Mouse (Mus musculus): ENCODE results near the gene Rsrc2. TPM values are rescaled to one million over a fixed set of nuclear protein-coding genes. Genes with fewer than 3 reads are reported as not detected.

The Rsrc2 gene
- polyA plus RNA-seq, 1 experiment from 2014 or later: 67.8 TPM

- no peak overlapping the region for H3K9ac ChIP-seq (ENCODE audit: low read length)
- peak overlapping the region; percentile 13; the same call in 1 of the 2 replicates for H3K27ac ChIP-seq (replicated peaks)
- peaks cover 4% of the 10 kb centered on the region for H3K4me1 ChIP-seq (replicated peaks; ENCODE audit: control insufficient read depth, insufficient read depth)
- DNase-seq (ENCODE audit: low spot score): no peak
- 20% methylated on average over 5 of the region's 5 CpGs for WGBS
- no peak overlapping the region for H3K4me3 ChIP-seq (ENCODE audit: low read depth, low read length)
- no peaks in the 10 kb centered on the region for H3K9me3 ChIP-seq (ENCODE audit: control insufficient read depth, low read length)
- H3K27me3 ChIP-seq (ENCODE audit: control insufficient read depth, insufficient read depth, low read length): no peaks in the 10 kb centered on the region
- H3K4me2 ChIP-seq (replicated peaks; ENCODE audit: low read depth): no peak overlapping the region
- H3K36me3 ChIP-seq (ENCODE audit: control insufficient read depth, insufficient read depth, low read length): no peaks in the 10 kb centered on the region
- TF ChIP-seq EP300 (optimal IDR thresholded peaks at IDR 0.05) (no peak), CTCF (IDR thresholded peaks at IDR 0.05; ENCODE audit: low read depth) (no peak)
- no peak for ATAC-seq (ENCODE audit: low FRiP score, low TSS enrichment)
Observed at GRCm38 (mm10) chr5:123679546-123680263, 69.5 kb downstream of the Rsrc2 start.

GRCm38 (mm10) chr5:123679106-123679505 is 70.1 kb downstream of the Rsrc2 start:
- TF ChIP-seq EP300 (optimal IDR thresholded peaks at IDR 0.05): no peak
- peak; percentile 32; the same call in 1 of the 2 replicates for TF ChIP-seq CTCF (IDR thresholded peaks at IDR 0.05; ENCODE audit: low read depth)
- H3K4me1 ChIP-seq (replicated peaks; ENCODE audit: control insufficient read depth, insufficient read depth): peaks cover 5% of the 10 kb centered on the region
- no peaks in the 10 kb centered on the region for H3K27me3 ChIP-seq (ENCODE audit: control insufficient read depth, insufficient read depth, low read length)
- no peak overlapping the region for H3K9ac ChIP-seq (ENCODE audit: low read length)
- DNase-seq (ENCODE audit: low spot score): no peak
- no peak overlapping the region for H3K27ac ChIP-seq (replicated peaks)
- H3K4me3 ChIP-seq (ENCODE audit: low read depth, low read length): no peak overlapping the region
- no peak overlapping the region for H3K4me2 ChIP-seq (replicated peaks; ENCODE audit: low read depth)
- no peaks in the 10 kb centered on the region for H3K36me3 ChIP-seq (ENCODE audit: control insufficient read depth, insufficient read depth, low read length)
- WGBS: 64% methylated on average over 3 of the region's 3 CpGs
- H3K9me3 ChIP-seq (ENCODE audit: control insufficient read depth, low read length): no peaks in the 10 kb centered on the region
- no peak for ATAC-seq (ENCODE audit: low FRiP score, low TSS enrichment)

Other genes starting within 250 kb of the Rsrc2 start
- gene B3gnt4, start 239.0 kb downstream of the Rsrc2 start, polyA plus RNA-seq (2015; fragmentation: Nextera tagmentation; extraction: Ambion mirVana): 0.13 TPM in 2 replicates
- gene Diablo, start 225.2 kb downstream of the Rsrc2 start, polyA plus RNA-seq (2015; fragmentation: Nextera tagmentation; extraction: Ambion mirVana): 70.6 and 70.8 TPM in 2 replicates
- gene Gm49027, start 223.9 kb downstream of the Rsrc2 start, polyA plus RNA-seq (2015; fragmentation: Nextera tagmentation; extraction: Ambion mirVana): 5.6 and 7.0 TPM in 2 replicates
- 12.1 and 14.6 TPM in 2 replicates for gene Vps33a, start 176.4 kb downstream of the Rsrc2 start, polyA plus RNA-seq (2015; fragmentation: Nextera tagmentation; extraction: Ambion mirVana)
- gene Clip1, start 64.8 kb downstream of the Rsrc2 start, polyA plus RNA-seq (2015; fragmentation: Nextera tagmentation; extraction: Ambion mirVana): 36.1 and 41.4 TPM in 2 replicates
- 26.1 and 27.3 TPM in 2 replicates for gene Zcchc8, start 28.3 kb downstream of the Rsrc2 start, polyA plus RNA-seq (2015; fragmentation: Nextera tagmentation; extraction: Ambion mirVana)
- 3.9 and 4.9 TPM in 2 replicates for gene Kntc1, start 302 bp upstream of the Rsrc2 start, polyA plus RNA-seq (2015; fragmentation: Nextera tagmentation; extraction: Ambion mirVana)
- gene Hcar2, start 116.1 kb upstream of the Rsrc2 start, polyA plus RNA-seq (2015; fragmentation: Nextera tagmentation; extraction: Ambion mirVana): 24.0 and 26.8 TPM in 2 replicates
- gene Hcar1, start 130.6 kb upstream of the Rsrc2 start, polyA plus RNA-seq (2015; fragmentation: Nextera tagmentation; extraction: Ambion mirVana): 4.9 and 6.0 TPM in 2 replicates
- gene Denr, start 157.8 kb upstream of the Rsrc2 start, polyA plus RNA-seq (2015; fragmentation: Nextera tagmentation; extraction: Ambion mirVana): 107 and 122 TPM in 2 replicates
- gene Gm43518, start 178.0 kb upstream of the Rsrc2 start, polyA plus RNA-seq (2015; fragmentation: Nextera tagmentation; extraction: Ambion mirVana): 0.56 and 0.91 TPM in 2 replicates
- 5.4 TPM in 2 replicates for gene Ccdc62, start 181.3 kb upstream of the Rsrc2 start, polyA plus RNA-seq (2015; fragmentation: Nextera tagmentation; extraction: Ambion mirVana)
- 31.2 and 32.2 TPM in 2 replicates for gene Hip1r, start 224.2 kb upstream of the Rsrc2 start, polyA plus RNA-seq (2015; fragmentation: Nextera tagmentation; extraction: Ambion mirVana)